Mouse (Mus musculus): ENCODE results near the gene Mbd5. TPM values are rescaled to one million over a fixed set of nuclear protein-coding genes. Genes with fewer than 3 reads are reported as not detected.

Mbd5 gene
- polyA plus RNA-seq, 1 experiment, result 29.9 TPM

DNA sequence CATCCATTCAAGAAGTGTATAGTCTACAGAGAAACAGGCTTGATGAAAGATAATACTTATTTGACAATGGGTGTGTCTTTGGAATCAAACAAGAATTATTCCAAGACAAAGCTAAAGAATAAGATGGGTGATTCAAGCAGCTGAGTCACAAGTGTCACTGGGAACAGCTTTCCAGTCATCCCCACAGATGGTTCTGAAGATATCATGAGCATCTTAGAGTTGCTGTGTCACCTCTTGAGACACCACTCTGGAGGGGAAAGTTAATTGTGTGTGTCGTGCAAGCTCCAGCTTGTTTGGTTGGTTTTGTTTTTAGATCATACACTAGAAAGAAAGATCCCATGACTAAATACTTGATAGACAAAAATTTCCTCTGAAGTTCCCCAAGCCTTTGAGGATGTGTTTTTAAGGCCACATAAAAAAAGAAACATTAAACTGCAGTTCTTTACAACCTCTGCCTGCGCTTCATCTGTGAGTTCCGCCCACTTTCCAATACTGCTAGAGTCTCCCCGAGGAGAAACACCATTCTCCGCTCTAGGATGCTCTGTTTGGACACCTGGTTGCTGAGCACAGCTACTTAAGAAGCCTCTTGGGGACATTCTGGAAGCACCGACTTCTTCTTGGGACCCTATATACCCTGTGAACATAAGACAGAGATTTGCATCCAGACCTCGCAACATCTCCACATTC, 409.0 kb downstream of the Mbd5 start:
- Histone ChIP-seq H3K4me3 (ENCODE audit: insufficient read depth, low read length) (no peak overlapping the region), H3K27ac (ENCODE audit: insufficient read depth, low read length) (no peak overlapping the region), H3K4me1 (ENCODE audit: control insufficient read depth, insufficient read depth, low read length) (no peaks in the 10 kb centered on the region; the same call in 1 of the 2 replicates)
- TF ChIP-seq POLR2A (IDR thresholded peaks at IDR 0.05; ENCODE audit: extremely low read depth, insufficient read depth, low read length) (no peak), CTCF (IDR thresholded peaks at IDR 0.05; ENCODE audit: extremely low read depth, insufficient read depth, low read length) (no peak)

DNA sequence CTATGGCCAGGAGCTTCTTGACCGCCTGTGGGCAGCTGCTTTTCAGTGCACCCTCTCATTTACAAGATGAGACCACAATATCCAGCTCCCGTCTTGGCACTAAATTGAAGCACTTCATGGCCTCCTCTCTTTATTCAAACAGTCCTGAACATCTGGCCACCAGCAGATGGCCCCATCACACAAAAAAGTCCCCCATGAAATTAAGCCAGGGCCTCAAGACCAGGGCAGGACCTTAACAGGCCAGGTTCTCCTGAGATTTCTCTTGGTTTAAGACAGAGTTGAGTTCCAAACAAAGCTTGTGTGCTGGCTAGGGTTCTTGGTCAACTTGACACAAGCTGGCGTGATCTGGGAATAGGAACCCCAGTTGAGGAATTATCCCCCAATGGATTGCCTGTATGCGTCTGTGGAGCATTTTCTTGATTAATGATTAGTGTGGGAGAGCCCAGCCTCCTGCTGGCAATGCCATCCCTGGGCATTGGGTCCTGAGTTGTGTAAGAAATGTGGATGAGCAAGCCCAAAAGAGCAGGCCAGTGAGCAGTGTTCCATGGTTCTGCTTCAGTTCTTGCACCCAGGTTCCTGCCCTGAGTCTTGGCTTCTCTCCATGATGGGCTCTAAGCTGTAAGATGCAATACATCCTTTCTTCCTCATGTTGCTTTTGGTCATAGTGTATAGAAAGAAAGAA, 409.7 kb downstream of the Mbd5 start:
- no peak overlapping the region for H3K27ac ChIP-seq (ENCODE audit: insufficient read depth, low read length)
- TF ChIP-seq CTCF (IDR thresholded peaks at IDR 0.05; ENCODE audit: extremely low read depth, insufficient read depth, low read length) (peak; percentile 51), POLR2A (IDR thresholded peaks at IDR 0.05; ENCODE audit: extremely low read depth, insufficient read depth, low read length) (no peak)
- H3K4me1 ChIP-seq (ENCODE audit: control insufficient read depth, insufficient read depth, low read length), result no peaks in the 10 kb centered on the region; the same call in 1 of the 2 replicates
- no peak overlapping the region for H3K4me3 ChIP-seq (ENCODE audit: insufficient read depth, low read length)

DNA sequence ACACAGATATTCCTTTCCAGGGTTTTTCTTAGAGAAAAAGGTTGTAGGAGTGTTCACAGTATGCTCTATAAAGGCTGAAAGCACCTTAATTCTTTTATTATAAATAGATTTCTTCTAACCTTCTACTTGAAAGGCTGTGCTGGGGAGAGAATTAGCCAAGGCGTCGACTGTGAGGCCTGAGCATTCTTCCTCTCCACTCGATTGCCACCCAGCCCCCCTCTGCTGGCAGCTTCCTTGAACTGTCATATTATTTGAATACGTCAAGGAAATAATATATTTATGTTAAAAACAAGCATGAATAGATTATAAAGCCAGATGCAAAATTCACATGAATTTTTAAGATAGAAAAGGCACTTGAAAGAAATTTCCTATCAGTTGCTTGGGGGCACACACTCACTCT, 410.4 kb downstream of the Mbd5 start:
- Histone ChIP-seq H3K4me3 (ENCODE audit: insufficient read depth, low read length) (no peak overlapping the region), H3K27ac (ENCODE audit: insufficient read depth, low read length) (no peak overlapping the region), H3K4me1 (ENCODE audit: control insufficient read depth, insufficient read depth, low read length) (no peaks in the 10 kb centered on the region; the same call in 1 of the 2 replicates)
- TF ChIP-seq CTCF (IDR thresholded peaks at IDR 0.05; ENCODE audit: extremely low read depth, insufficient read depth, low read length) (no peak), POLR2A (IDR thresholded peaks at IDR 0.05; ENCODE audit: extremely low read depth, insufficient read depth, low read length) (no peak)

DNA sequence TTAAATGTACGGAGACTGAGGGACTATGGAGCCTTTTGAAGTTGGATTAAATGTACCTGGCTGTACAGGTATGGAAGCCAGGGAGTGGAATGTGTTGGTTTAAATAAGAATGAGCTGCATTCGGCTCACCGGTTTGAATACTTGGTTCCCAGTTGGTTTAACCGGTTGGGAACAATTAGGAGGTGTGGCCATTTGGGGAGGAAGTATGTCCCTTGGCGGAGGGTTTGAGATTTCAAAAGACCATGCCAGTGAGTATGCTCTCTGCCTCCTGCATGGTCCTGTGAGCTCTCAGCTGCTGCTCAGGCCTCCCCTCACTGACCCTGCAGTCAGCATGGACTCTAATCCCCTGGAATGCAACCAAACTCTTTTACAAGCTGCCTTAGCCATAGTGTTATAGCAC, 415.2 kb downstream of the Mbd5 start:
- H3K27ac ChIP-seq (ENCODE audit: insufficient read depth, low read length), result no peak overlapping the region
- no peak overlapping the region for H3K4me3 ChIP-seq (ENCODE audit: insufficient read depth, low read length)
- TF ChIP-seq POLR2A (IDR thresholded peaks at IDR 0.05; ENCODE audit: extremely low read depth, insufficient read depth, low read length), result no peak
- TF ChIP-seq CTCF (IDR thresholded peaks at IDR 0.05; ENCODE audit: extremely low read depth, insufficient read depth, low read length), result no peak
- no peaks in the 10 kb centered on the region for H3K4me1 ChIP-seq (ENCODE audit: control insufficient read depth, insufficient read depth, low read length)

DNA sequence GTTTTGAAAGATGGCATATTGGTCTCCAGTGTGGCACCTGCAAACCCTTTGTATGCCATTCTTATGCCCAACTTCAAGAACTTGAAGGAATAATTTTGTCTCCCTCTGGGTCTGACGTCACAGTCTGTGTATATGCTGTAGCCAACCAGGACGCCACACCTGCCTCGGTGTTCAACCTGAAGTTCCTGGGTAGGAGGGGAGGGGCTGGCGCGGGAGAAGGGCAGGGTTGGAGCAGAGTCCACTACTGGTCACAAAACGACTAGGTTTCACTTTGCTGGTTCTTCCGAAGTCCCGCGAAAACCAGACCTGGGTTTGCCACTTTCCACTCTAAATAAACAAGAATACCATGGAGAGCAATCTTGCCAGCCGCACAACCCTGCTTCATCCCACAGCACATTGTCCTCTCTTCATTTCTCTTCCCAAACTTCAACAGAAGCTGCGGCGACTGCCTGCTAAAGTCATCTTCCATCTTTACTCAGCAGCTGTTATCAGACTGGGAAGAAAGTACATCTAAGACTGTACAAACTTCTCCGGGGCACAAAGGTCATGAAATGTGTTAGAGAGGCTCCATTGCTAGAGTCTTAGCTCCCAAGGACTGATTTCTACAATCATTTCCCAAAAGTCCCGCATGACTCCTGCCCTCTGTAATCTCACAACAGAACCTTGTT, 417.7 kb downstream of the Mbd5 start:
- TF ChIP-seq CTCF (IDR thresholded peaks at IDR 0.05; ENCODE audit: extremely low read depth, insufficient read depth, low read length) (no peak), POLR2A (IDR thresholded peaks at IDR 0.05; ENCODE audit: extremely low read depth, insufficient read depth, low read length) (no peak)
- H3K4me1 ChIP-seq (ENCODE audit: control insufficient read depth, insufficient read depth, low read length), result no peaks in the 10 kb centered on the region
- no peak overlapping the region for H3K4me3 ChIP-seq (ENCODE audit: insufficient read depth, low read length)
- H3K27ac ChIP-seq (ENCODE audit: insufficient read depth, low read length), result no peak overlapping the region

DNA sequence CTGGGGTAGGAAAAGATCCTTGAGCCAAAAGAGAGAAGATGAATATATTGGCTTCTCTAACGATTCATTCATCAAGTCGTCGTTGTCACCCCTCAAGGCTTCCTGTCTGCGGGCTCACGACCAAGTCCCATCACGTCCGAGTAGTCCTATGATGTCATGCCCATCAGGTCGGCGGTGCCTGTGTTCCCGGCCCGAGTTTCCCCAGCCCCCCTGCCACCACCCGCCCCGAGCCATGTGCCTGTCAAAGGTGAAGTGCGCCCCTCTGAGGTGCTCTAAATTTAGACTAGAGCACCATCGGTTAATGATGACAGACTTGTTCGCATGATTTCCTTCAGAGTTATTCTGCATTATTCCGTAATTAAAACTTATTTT, 418.2 kb downstream of the Mbd5 start:
- Histone ChIP-seq H3K4me1 (ENCODE audit: control insufficient read depth, insufficient read depth, low read length) (no peaks in the 10 kb centered on the region), H3K27ac (ENCODE audit: insufficient read depth, low read length) (no peak overlapping the region), H3K4me3 (ENCODE audit: insufficient read depth, low read length) (no peak overlapping the region)
- no peak for TF ChIP-seq CTCF (IDR thresholded peaks at IDR 0.05; ENCODE audit: extremely low read depth, insufficient read depth, low read length)
- TF ChIP-seq POLR2A (IDR thresholded peaks at IDR 0.05; ENCODE audit: extremely low read depth, insufficient read depth, low read length), result no peak

DNA sequence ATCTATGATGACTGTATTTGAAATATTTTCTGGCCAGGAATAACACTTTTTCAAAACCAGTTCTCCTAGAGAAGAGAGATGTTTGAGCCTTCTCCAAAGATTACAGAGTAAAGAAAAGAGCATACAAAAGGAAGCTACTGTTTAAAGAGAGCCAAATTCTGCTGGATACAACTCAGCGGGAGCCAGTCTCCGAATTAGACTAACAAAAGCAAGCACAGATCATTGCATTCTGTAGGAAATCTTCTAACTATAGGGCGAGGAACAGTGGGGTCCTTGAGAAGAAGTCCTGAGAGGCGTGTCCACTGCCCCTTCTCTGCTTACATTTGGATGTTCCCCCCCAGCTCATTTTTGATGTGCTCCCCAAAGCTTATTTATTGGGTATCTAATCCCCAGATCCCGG, 422.3 kb downstream of the Mbd5 start:
- TF ChIP-seq CTCF (IDR thresholded peaks at IDR 0.05; ENCODE audit: extremely low read depth, insufficient read depth, low read length) (no peak), POLR2A (IDR thresholded peaks at IDR 0.05; ENCODE audit: extremely low read depth, insufficient read depth, low read length) (no peak)
- no peak overlapping the region for H3K27ac ChIP-seq (ENCODE audit: insufficient read depth, low read length)
- no peak overlapping the region for H3K4me3 ChIP-seq (ENCODE audit: insufficient read depth, low read length)
- H3K4me1 ChIP-seq (ENCODE audit: control insufficient read depth, insufficient read depth, low read length), result no peaks in the 10 kb centered on the region

DNA sequence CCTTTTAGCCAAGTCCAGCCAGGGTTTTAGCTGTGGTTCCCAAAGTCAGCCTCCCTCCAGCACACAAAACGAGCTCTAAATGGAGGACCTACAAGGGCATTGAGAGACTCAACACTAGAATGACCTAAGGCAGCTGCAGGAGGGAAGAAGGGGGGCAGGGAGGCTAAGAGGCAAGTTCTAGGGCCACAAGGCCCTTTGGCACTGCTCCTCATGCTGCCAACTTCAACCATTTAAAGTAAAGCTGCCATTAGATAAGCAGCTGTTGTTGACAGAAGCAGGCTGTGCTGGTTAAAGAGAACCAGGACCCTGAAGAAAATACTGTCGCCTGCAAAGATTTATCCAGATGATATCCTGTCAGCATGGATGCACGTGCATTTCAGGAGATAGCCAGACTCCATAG, 423.3 kb downstream of the Mbd5 start:
- TF ChIP-seq POLR2A (IDR thresholded peaks at IDR 0.05; ENCODE audit: extremely low read depth, insufficient read depth, low read length), result no peak
- TF ChIP-seq CTCF (IDR thresholded peaks at IDR 0.05; ENCODE audit: extremely low read depth, insufficient read depth, low read length), result no peak
- Histone ChIP-seq H3K4me3 (ENCODE audit: insufficient read depth, low read length) (no peak overlapping the region), H3K4me1 (ENCODE audit: control insufficient read depth, insufficient read depth, low read length) (no peaks in the 10 kb centered on the region), H3K27ac (ENCODE audit: insufficient read depth, low read length) (no peak overlapping the region)

Other genes with a start within 250 kb of the Mbd5 start
- 20.1 and 20.5 TPM in 2 replicates for gene Acvr2a, start 135.4 kb upstream of the Mbd5 start, polyA plus RNA-seq (2012; rRNA removed)
- gene Orc4, start 769 bp downstream of the Mbd5 start, polyA plus RNA-seq (2012; rRNA removed), result 69.0 and 74.4 TPM in 2 replicates